Mouse (Mus musculus) heart, embryonic 12.5 days (tissue): ENCODE measurements around the gene Bahcc1. TPM values are rescaled to one million over a fixed set of nuclear protein-coding genes. Genes with fewer than 3 reads are reported as not detected.

Source experiments
- ATAC-seq: fragments of 200-750 bp; cut with Nextera tagmentation; 2 replicates; pipeline ENCODE4 v1.8.0; 2017; ENCODE audit warnings: moderate TSS enrichment, moderate library complexity; ENCODE audit not compliant: insufficient number of reproducible peaks, low FRiP score
- H3K27ac ChIP-seq: fragments of 300-500 bp; sonication (generic); 2 replicates; pipeline ENCODE4 v1.5.1; 2016; ENCODE audit warnings: mild to moderate bottlenecking, moderate library complexity; ENCODE audit not compliant: poor library complexity, severe bottlenecking
- H3K27me3 ChIP-seq: fragments of 300-500 bp; sonication (generic); replicated peaks from 2 replicates; pipeline ENCODE4 v1.6.1; 2016; ENCODE audit warnings: mild to moderate bottlenecking, moderate library complexity
- H3K36me3 ChIP-seq: fragments of 300-500 bp; sonication (generic); 2 replicates; pipeline ENCODE4 v1.6.1; 2016; ENCODE audit warnings: mild to moderate bottlenecking, moderate library complexity
- H3K4me1 ChIP-seq: fragments of 300-500 bp; sonication (generic); replicated peaks from 2 replicates; pipeline ENCODE4 v1.6.1; 2016; ENCODE audit warnings: mild to moderate bottlenecking
- H3K4me2 ChIP-seq: fragments of 300-500 bp; sonication (generic); 2 replicates; pipeline ENCODE4 v1.6.1; 2016; ENCODE audit warnings: mild to moderate bottlenecking, moderate library complexity
- H3K4me3 ChIP-seq: fragments of 300-500 bp; sonication (generic); 2 replicates; pipeline ENCODE4 v1.5.1; 2016; ENCODE audit warnings: mild to moderate bottlenecking
- H3K9ac ChIP-seq: fragments of 300-500 bp; sonication (generic); 2 replicates; pipeline ENCODE4 v1.6.1; 2016; ENCODE audit warnings: mild to moderate bottlenecking, moderate library complexity
- H3K9me3 ChIP-seq: fragments of 300-500 bp; sonication (generic); replicated peaks from 2 replicates; pipeline ENCODE4 v1.6.1; 2016; ENCODE audit warnings: mild to moderate bottlenecking, moderate library complexity
- WGBS: fragments of 180-500 bp; shearing (Covaris S2); methylation state at CpG from one replicate; pipeline ENCODE4 v1.1.7; 2016; 5-methylcytosine and 5-hydroxymethylcytosine counted together
- microRNA-seq: library from miRNA; unstranded; fragments of <30 nt; microRNA quantifications from one replicate; pipeline ENCODE4, GENCODE M21; 2017
- polyA plus RNA-seq: library from polyadenylated mRNA; unstranded; fragments of >200 nt; fragmentation: Nextera tagmentation; extraction: Ambion mirVana; gene quantifications from 2 replicates; pipeline ENCODE4 v1.2.1, GENCODE M21; 2016

Bahcc1 gene
- polyA plus RNA-seq, 1 experiment from 2014 or later = 7.6 TPM

- peaks cover 4% of the 10 kb centered on the region; the same call in 1 of the 2 replicates for H3K9me3 ChIP-seq
- H3K9ac ChIP-seq = no peak overlapping the region
- H3K4me2 ChIP-seq = no peak overlapping the region
- peaks cover 4% of the 10 kb centered on the region; the same call in 1 of the 2 replicates for H3K4me1 ChIP-seq
- H3K27me3 ChIP-seq = no peaks in the 10 kb centered on the region
- H3K36me3 ChIP-seq = peaks cover 10% of the 10 kb centered on the region
- H3K27ac ChIP-seq = no peak overlapping the region
- ATAC-seq = no peak
- H3K4me3 ChIP-seq = no peak overlapping the region
- WGBS = 88% methylated on average over 4 of the region's 4 CpGs
Measured at GRCm38 (mm10) chr11:120341661-120342060, 108.9 kb downstream of the Bahcc1 start.

Small RNA genes lying within 50 kb of the gene (microRNA-seq; reads per million reads assigned to microRNA genes)
- not detected for gene Gm47297

Other genes starting within 250 kb of the Bahcc1 start
- 0.63 and 0.92 TPM in 2 replicates for gene Aatk, start 185.8 kb upstream of the Bahcc1 start, polyA plus RNA-seq
- gene Cep131, start 146.1 kb upstream of the Bahcc1 start, polyA plus RNA-seq = 18.7 and 19.2 TPM in 2 replicates
- 15.5 and 16.8 TPM in 2 replicates for gene Tepsin, start 134.2 kb upstream of the Bahcc1 start, polyA plus RNA-seq
- gene Ndufaf8, start 134.0 kb upstream of the Bahcc1 start, polyA plus RNA-seq = 73.9 and 79.2 TPM in 2 replicates
- gene Slc38a10, start 81.6 kb upstream of the Bahcc1 start, polyA plus RNA-seq = 114 and 117 TPM in 2 replicates
- gene Actg1, start 115.6 kb downstream of the Bahcc1 start, polyA plus RNA-seq = 1,404 and 1,426 TPM in 2 replicates
- 0.17 and 0.63 TPM in 2 replicates for gene Fscn2, start 128.6 kb downstream of the Bahcc1 start, polyA plus RNA-seq
- 32.0 and 32.3 TPM in 2 replicates for gene Faap100, start 145.8 kb downstream of the Bahcc1 start, polyA plus RNA-seq
- gene Nploc4, start 204.8 kb downstream of the Bahcc1 start, polyA plus RNA-seq = 43.2 and 45.2 TPM in 2 replicates
- not detected in 2 replicates for gene Tspan10, start 209.7 kb downstream of the Bahcc1 start, polyA plus RNA-seq
- 0.10 and 0.13 TPM in 2 replicates for gene Pde6g, start 220.6 kb downstream of the Bahcc1 start, polyA plus RNA-seq
- gene Oxld1, start 225.1 kb downstream of the Bahcc1 start, polyA plus RNA-seq = 14.9 and 15.2 TPM in 2 replicates
- gene Ccdc137, start 225.2 kb downstream of the Bahcc1 start, polyA plus RNA-seq = 24.1 and 24.7 TPM in 2 replicates
- 35.9 and 41.6 TPM in 2 replicates for gene Arl16, start 234.7 kb downstream of the Bahcc1 start, polyA plus RNA-seq